Mouse (Mus musculus) liver, embryonic 14.5 days (tissue): ENCODE measurements around the gene Arpp21.

Experiments
- CTCF ChIP-seq: IDR thresholded peaks from 2 replicates; pipeline ENCODE4 v1.5.1; 2016; ENCODE audit warnings: antibody characterized with exemption, low read depth, control low read depth
- EP300 ChIP-seq: IDR thresholded peaks from 2 replicates; pipeline ENCODE4 v1.6.1; 2016; ENCODE audit warnings: antibody characterized with exemption, low read depth

GRCm38 (mm10) chr9:112198296-112198695 is 37.4 kb downstream of the Arpp21 start:
- TF ChIP-seq EP300 (no peak), CTCF (no peak)
